ENCODE assay signal across 10 mouse cellular contexts in genomic region chr10:25145851-25146250, GRCm38 (mm10).
DNase-seq lines count a peak whose midpoint lies in the region; ATAC-seq lines count a peak whose summit lies in the region.
"Had no signal": no experiment of that assay in that cellular context is flagged by ENCODE, and none has a peak within 500 bp of the region (broad histone marks: within the 10 kb centered on the region; RNA-seq: fewer than 3 reads in every experiment).

No protein-coding gene starts in this region.

- ATAC-seq in liver, embryonic 12.5 days = no peak
- ATAC-seq: intestine, postnatal 0 days had no signal

- peak overlapping the region; percentile 55 for H3K4me2 ChIP-seq in liver, embryonic 12.5 days

- H3K9me3 ChIP-seq in liver, embryonic 12.5 days (replicated peaks) = no peaks in the 10 kb centered on the region

- peak overlapping the region; percentile 25; the same call in 1 of the 2 replicates for H3K4me3 ChIP-seq in liver, embryonic 12.5 days

- DNase-seq in liver = no peak
- DNase-seq in frontal cortex, postnatal 14 days (ENCODE audit: low spot score in 2 of 2) = peak; percentile 29 to 32
- DNase-seq in left cerebral cortex, adult 8-10 months (ENCODE audit: low spot score in 2 of 2) = peak; percentile 40 to 53
- peak; percentile 59 for DNase-seq in right cerebral cortex, postnatal 25 days
- no peak for DNase-seq in cerebellum, adult 8-10 months
- DNase-seq in ovary, postnatal 36 days (ENCODE audit: low spot score) = no peak
- no peak for DNase-seq in Muller cell, postnatal 12 days (ENCODE audit: inconsistent ontology term)
- DNase-seq: thymus, postnatal 25 days had no signal

- H3K4me1 ChIP-seq in liver, embryonic 12.5 days = peaks cover 21% of the 10 kb centered on the region

- no peaks in the 10 kb centered on the region for H3K36me3 ChIP-seq in liver, embryonic 12.5 days

- no peak overlapping the region for H3K9ac ChIP-seq in liver, embryonic 12.5 days

- no peaks in the 10 kb centered on the region for H3K27me3 ChIP-seq in liver, embryonic 12.5 days (replicated peaks)

- no peak overlapping the region for H3K27ac ChIP-seq in liver, embryonic 12.5 days

- WGBS in liver, embryonic 12.5 days (ENCODE audit: insufficient replicate concordance) = 70% methylated on average over 12 of the region's 12 CpGs

Comparison
In these comparisons a context has a peak if more than half of its experiments do, and no peak if none do; other contexts are left out.
1. DNase-seq: peak in frontal cortex, postnatal 14 days (2 of 2), left cerebral cortex, adult 8-10 months (2 of 2) and right cerebral cortex, postnatal 25 days (single experiment); none in liver (single experiment), cerebellum, adult 8-10 months (single experiment), ovary, postnatal 36 days (single experiment) and Muller cell, postnatal 12 days (single experiment).